Mouse (Mus musculus) gastrocnemius, adult 2 months (tissue): ENCODE data around the gene Sumo2. TPM values are rescaled to one million over a fixed set of nuclear protein-coding genes. Genes with fewer than 3 reads are reported as not detected.

ENCODE experiments used
- DNase-seq: peaks from one replicate; pipeline ENCODE4 v3.0.0; 2022
- H3K27ac ChIP-seq: fragments of 200-600 bp; 2 replicates; pipeline ENCODE4 v1.8.1; 2022; ENCODE audit warnings: mild to moderate bottlenecking
- H3K4me3 ChIP-seq: fragments of 200-600 bp; 2 replicates; pipeline ENCODE4 v1.8.1; 2022; ENCODE audit warnings: mild to moderate bottlenecking, moderate library complexity
- CTCF ChIP-seq: fragments of 200-600 bp; IDR thresholded peaks from 2 replicates; pipeline ENCODE4 v1.8.1; 2022; ENCODE audit warnings: antibody characterized with exemption, mild to moderate bottlenecking, moderate library complexity
- intact Hi-C: fragments of 180-260 bp; cut with DNase I; formaldehyde crosslinking; loops from one replicate; pipeline ENCODE4 v1.15.1; 2025
- total RNA-seq, 2 experiments: library from RNA; stranded (reverse); gene quantifications; 2 replicates each; pipeline ENCODE4 v1.2.3; 2021

Gene Sumo2
- total RNA-seq, 2 experiments from 2014 or later = 138 to 164 TPM

GRCm38 (mm10) chr11:115475025-115475757 is 60.9 kb downstream of the Sumo2 start, which contains the start of gene Armc7:
Armc7 (plus strand) TSS chr11:115475667.
- H3K4me3 ChIP-seq = peak within 1 kb of the TSS; percentile 90
- peak within 1 kb of the TSS; percentile 87 for H3K27ac ChIP-seq
- no peak; the same call in 1 of the 2 replicates for TF ChIP-seq CTCF
- DNase-seq = peak; percentile 96
- intact Hi-C loops = loop anchor here (2.0 kb wide), 2 partner anchors 46 to 116 kb away; no protein-coding TSS in a partner anchor

GRCm38 (mm10) chr11:115473626-115474275 is 62.3 kb downstream of the Sumo2 start:
- intact Hi-C loops = loop anchor here (2.0 kb wide), 2 partner anchors 45 to 115 kb away; no protein-coding TSS in a partner anchor
- no peak; the same call in none of the 2 replicates for TF ChIP-seq CTCF
- H3K27ac ChIP-seq = peak overlapping the region; percentile 77
- peak overlapping the region; percentile 48 for H3K4me3 ChIP-seq
- DNase-seq = peak; percentile 92

Other genes starting within 250 kb of the Sumo2 start
- gene Fads6, start 238.6 kb downstream of the Sumo2 start, total RNA-seq = 1 to 10 TPM; 2.4 to 5.4 TPM
- not detected for gene Otop2, start 229.1 kb downstream of the Sumo2 start, total RNA-seq
- under 1 TPM; 0.61 to 0.81 TPM for gene Ush1g, start 214.2 kb downstream of the Sumo2 start, total RNA-seq
- not detected for gene Otop3, start 201.5 kb downstream of the Sumo2 start, total RNA-seq
- gene Hid1, start 168.5 kb downstream of the Sumo2 start, total RNA-seq = 1 to 10 TPM; 1.0 to 1.2 TPM
- 1 to 10 TPM; 1.5 to 2.0 TPM for gene Cdr2l, start 154.4 kb downstream of the Sumo2 start, total RNA-seq
- gene Mrpl58, start 132.5 kb downstream of the Sumo2 start, total RNA-seq = 10 to 100 TPM; 79.2 to 99.2 TPM
- 100 to 1,000 TPM; 680 to 956 TPM for gene Atp5h, start 116.3 kb downstream of the Sumo2 start, total RNA-seq
- gene Kctd2, start 116.1 kb downstream of the Sumo2 start, total RNA-seq = 10 to 100 TPM; 14.8 to 22.3 TPM
- not detected for gene Trim80, start 95.7 kb downstream of the Sumo2 start, total RNA-seq
- not detected for gene Slc16a5, start 73.8 kb downstream of the Sumo2 start, total RNA-seq
- under 1 TPM; 0.95 to 0.99 TPM for gene Armc7, start 60.6 kb downstream of the Sumo2 start, total RNA-seq
- 1 to 10 TPM; 5.8 to 7.7 TPM for gene Nt5c, start 44.4 kb downstream of the Sumo2 start, total RNA-seq
- gene Jpt1, start 21.9 kb downstream of the Sumo2 start, total RNA-seq = 10 to 100 TPM; 38.4 to 40.9 TPM
- 10 to 100 TPM; 17.2 to 18.6 TPM for gene Nup85, start 28.2 kb upstream of the Sumo2 start, total RNA-seq
- 10 to 100 TPM; 66.8 to 88.5 TPM for gene Mrps7, start 67.6 kb upstream of the Sumo2 start, total RNA-seq
- gene Gga3, start 67.8 kb upstream of the Sumo2 start, total RNA-seq = 10 to 100 TPM; 18.8 to 20.7 TPM
- gene Mif4gd, start 76.7 kb upstream of the Sumo2 start, total RNA-seq = 10 to 100 TPM; 46.0 to 55.0 TPM
- gene Slc25a19, start 92.0 kb upstream of the Sumo2 start, total RNA-seq = 10 to 100 TPM; 43.1 to 51.5 TPM
- 10 to 100 TPM; 60.3 to 74.7 TPM for gene Grb2, start 172.3 kb upstream of the Sumo2 start, total RNA-seq
- 10 to 100 TPM; 90.6 to 99.5 TPM for gene Tmem94, start 229.2 kb upstream of the Sumo2 start, total RNA-seq